Mouse (Mus musculus): ENCODE results near the gene Lrit3. TPM values are rescaled to one million over a fixed set of nuclear protein-coding genes. Genes with fewer than 3 reads are reported as not detected.

Gene Lrit3
- polyA plus RNA-seq, 1 experiment = not detected

DNA sequence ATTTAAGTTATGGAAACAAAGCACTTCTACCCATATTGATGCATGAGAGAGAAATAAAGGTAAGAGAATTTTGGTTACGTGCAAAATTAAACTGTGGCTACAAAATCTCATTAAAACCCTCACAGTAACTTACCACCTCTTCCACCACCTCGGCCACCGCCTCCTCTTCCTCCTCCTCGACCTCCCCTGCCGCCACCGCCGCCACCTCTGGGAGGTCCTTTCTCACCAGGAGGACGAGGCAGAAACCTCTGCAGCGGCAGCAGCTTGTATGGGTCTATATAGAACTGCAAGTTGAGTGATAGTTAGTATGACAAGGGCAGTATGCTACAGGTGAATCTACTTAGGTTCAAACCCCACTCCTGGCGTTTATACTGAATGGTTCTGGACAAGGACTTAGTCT, 22.9 kb upstream of the Lrit3 start:
- TF ChIP-seq POLR2A (IDR thresholded peaks at IDR 0.05; ENCODE audit: borderline replicate concordance, low read depth, low read length) = no peak
- TF ChIP-seq CTCF (IDR thresholded peaks at IDR 0.05; ENCODE audit: low read depth, low read length) = no peak
- H3K4me1 ChIP-seq (ENCODE audit: control insufficient read depth, insufficient read depth, low read length) = peaks cover 8% of the 10 kb centered on the region
- no peak overlapping the region for H3K4me3 ChIP-seq (ENCODE audit: insufficient read depth, low read length)
- no peak overlapping the region for H3K27ac ChIP-seq (ENCODE audit: insufficient read depth, low read depth, low read length)

DNA sequence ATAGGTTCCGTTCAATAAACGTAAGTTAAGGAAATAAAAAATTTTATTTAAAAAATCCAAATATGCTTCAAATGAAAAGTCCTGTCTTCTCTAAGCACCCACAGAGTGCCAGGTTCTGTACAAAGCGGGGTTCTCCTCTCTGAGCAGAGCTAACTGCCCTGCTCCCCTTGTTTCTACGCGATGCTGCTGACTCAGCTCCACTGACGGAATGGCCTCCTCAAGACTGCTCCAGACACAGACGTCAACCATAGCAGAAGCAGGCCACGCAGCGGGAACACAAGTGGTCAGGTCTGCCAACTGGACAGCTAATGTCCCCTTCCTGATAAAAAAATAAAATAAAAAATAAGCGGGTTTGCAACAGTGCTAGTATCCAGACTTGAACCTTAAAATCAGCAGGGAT, 21.1 kb upstream of the Lrit3 start:
- Histone ChIP-seq H3K27ac (ENCODE audit: insufficient read depth, low read depth, low read length) (no peak overlapping the region), H3K4me1 (ENCODE audit: control insufficient read depth, insufficient read depth, low read length) (peaks cover 8% of the 10 kb centered on the region), H3K4me3 (ENCODE audit: insufficient read depth, low read length) (no peak overlapping the region)
- no peak for TF ChIP-seq CTCF (IDR thresholded peaks at IDR 0.05; ENCODE audit: low read depth, low read length)
- TF ChIP-seq POLR2A (IDR thresholded peaks at IDR 0.05; ENCODE audit: borderline replicate concordance, low read depth, low read length) = no peak

DNA sequence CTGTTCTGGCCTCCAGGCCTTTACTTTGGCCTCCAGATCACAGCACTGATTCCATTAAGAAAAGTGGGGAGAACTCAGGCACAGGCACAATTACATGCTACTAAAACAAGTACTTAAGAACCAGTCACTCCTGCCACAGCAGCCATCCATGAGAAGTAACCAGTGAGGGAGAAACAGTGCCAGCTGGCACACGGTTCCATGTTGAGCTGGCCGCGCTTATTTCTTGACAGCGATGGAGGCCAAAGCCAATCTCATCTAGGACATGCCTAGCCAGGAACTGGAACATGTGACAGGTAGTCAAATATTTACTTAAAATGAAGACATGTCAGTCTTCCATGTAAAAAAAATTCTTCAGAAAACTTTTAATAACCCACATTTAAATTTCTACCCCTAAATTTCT, 20.3 kb upstream of the Lrit3 start:
- no peak overlapping the region for H3K4me3 ChIP-seq (ENCODE audit: insufficient read depth, low read length)
- TF ChIP-seq CTCF (IDR thresholded peaks at IDR 0.05; ENCODE audit: low read depth, low read length) = no peak
- TF ChIP-seq POLR2A (IDR thresholded peaks at IDR 0.05; ENCODE audit: borderline replicate concordance, low read depth, low read length) = no peak
- no peak overlapping the region for H3K27ac ChIP-seq (ENCODE audit: insufficient read depth, low read depth, low read length)
- H3K4me1 ChIP-seq (ENCODE audit: control insufficient read depth, insufficient read depth, low read length) = peaks cover 3% of the 10 kb centered on the region

DNA sequence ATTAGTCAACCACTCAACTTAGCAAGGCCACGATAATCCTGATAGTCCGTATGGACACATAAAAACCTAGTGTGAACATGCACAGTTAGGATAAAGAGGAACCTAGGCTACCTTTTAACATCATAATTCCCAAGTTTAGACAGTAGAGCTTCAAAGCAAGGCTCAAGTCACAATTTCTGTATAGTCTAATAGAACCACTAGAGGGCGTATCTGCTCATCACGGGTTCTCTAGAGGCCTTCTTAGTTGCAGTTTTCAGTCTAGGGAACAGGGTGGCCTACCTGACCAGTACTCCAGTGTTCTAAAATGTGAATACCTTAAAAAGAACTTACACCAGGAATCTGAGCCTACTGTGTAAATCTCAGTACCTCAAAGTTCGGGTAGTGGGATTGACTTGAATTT, 19.5 kb upstream of the Lrit3 start:
- Histone ChIP-seq H3K4me1 (ENCODE audit: control insufficient read depth, insufficient read depth, low read length) (no peaks in the 10 kb centered on the region), H3K27ac (ENCODE audit: insufficient read depth, low read depth, low read length) (no peak overlapping the region), H3K4me3 (ENCODE audit: insufficient read depth, low read length) (no peak overlapping the region)
- TF ChIP-seq CTCF (IDR thresholded peaks at IDR 0.05; ENCODE audit: low read depth, low read length) (no peak), POLR2A (IDR thresholded peaks at IDR 0.05; ENCODE audit: borderline replicate concordance, low read depth, low read length) (no peak)

DNA sequence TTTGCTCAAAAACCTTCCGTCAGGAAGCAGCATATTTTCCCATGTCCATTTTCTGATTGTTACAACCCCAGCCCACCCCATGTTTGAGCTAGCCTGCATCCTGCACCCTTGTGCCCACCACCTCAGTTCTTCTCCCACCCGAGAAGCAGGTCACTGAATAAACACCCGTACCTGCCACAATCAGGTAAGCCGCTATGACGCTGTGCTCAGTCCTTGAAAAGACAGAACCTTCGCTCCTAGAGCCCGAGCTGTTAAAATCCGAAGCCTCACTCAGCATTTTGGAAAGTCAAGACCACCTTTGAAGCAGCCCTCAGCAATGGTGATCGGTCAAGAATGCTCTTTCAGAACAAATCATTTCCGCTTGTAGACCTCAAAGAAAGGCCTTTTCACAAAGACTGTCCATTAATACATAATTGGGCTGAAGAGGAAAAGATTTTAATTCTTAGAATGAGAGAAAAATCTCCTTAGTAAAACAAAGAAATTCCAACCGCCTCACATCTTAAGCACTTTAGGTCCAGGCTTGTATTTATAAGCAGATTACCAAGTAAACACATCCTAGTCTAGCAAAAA, 18.5 kb upstream of the Lrit3 start, which contains the start of gene Rrh:
Rrh (minus strand) TSS at position 382 of the 570 bp plus-strand sequence.
- Histone ChIP-seq H3K27ac (ENCODE audit: insufficient read depth, low read depth, low read length) (no peak within 1 kb of the TSS), H3K4me1 (ENCODE audit: control insufficient read depth, insufficient read depth, low read length) (no peaks in the 10 kb centered on the region), H3K4me3 (ENCODE audit: insufficient read depth, low read length) (no peak within 1 kb of the TSS)
- TF ChIP-seq POLR2A (IDR thresholded peaks at IDR 0.05; ENCODE audit: borderline replicate concordance, low read depth, low read length) = no peak
- no peak for TF ChIP-seq CTCF (IDR thresholded peaks at IDR 0.05; ENCODE audit: low read depth, low read length)

DNA sequence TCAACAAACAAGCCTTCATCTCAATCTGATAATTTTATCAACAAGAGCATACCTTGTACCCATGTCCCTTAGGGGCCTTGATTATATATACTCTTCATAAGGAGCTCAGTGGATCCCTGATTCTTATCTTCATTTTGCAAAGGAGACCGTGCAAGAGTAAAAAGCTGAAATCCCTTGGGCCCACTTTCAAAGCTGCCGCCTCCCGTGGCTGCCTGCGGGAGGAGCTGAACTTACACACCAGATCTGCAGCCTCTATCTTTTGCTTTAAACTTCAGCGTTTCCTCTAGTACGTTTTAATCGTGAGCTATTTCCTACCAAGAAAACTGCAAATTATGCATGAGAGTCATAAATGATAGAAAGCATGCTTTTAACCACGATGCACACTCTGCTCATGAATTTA, 17.9 kb upstream of the Lrit3 start:
- no peak overlapping the region for H3K4me3 ChIP-seq (ENCODE audit: insufficient read depth, low read length)
- TF ChIP-seq POLR2A (IDR thresholded peaks at IDR 0.05; ENCODE audit: borderline replicate concordance, low read depth, low read length) (no peak), CTCF (IDR thresholded peaks at IDR 0.05; ENCODE audit: low read depth, low read length) (no peak)
- H3K4me1 ChIP-seq (ENCODE audit: control insufficient read depth, insufficient read depth, low read length) = no peaks in the 10 kb centered on the region

DNA sequence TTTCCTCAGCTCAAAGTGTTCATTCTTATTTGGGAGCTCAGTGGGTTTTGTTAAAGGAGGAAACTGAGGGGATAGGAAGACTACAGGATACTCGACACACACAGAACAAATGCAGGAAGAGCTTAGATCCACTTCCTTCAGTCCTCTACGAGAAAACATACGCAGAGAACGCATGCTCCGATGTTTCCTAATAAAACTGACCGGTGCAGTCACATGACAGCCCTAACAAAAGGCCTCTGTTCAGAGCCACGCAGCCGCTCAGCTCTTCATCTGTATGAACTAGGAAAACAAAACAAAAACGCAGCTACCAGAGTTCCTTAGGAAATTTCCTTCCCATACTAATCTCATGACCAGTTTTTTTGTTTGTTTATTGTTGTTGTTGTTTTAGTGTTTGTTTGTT, 17.0 kb upstream of the Lrit3 start:
- no peak overlapping the region for H3K4me3 ChIP-seq (ENCODE audit: insufficient read depth, low read length)
- no peak overlapping the region for H3K27ac ChIP-seq (ENCODE audit: insufficient read depth, low read depth, low read length)
- H3K4me1 ChIP-seq (ENCODE audit: control insufficient read depth, insufficient read depth, low read length) = no peaks in the 10 kb centered on the region
- TF ChIP-seq POLR2A (IDR thresholded peaks at IDR 0.05; ENCODE audit: borderline replicate concordance, low read depth, low read length) (no peak), CTCF (IDR thresholded peaks at IDR 0.05; ENCODE audit: low read depth, low read length) (no peak)

More for the DNA sequence above, 17.9 kb upstream of the Lrit3 start:
- H3K27ac ChIP-seq (ENCODE audit: insufficient read depth, low read depth, low read length) = no peak overlapping the region

DNA sequence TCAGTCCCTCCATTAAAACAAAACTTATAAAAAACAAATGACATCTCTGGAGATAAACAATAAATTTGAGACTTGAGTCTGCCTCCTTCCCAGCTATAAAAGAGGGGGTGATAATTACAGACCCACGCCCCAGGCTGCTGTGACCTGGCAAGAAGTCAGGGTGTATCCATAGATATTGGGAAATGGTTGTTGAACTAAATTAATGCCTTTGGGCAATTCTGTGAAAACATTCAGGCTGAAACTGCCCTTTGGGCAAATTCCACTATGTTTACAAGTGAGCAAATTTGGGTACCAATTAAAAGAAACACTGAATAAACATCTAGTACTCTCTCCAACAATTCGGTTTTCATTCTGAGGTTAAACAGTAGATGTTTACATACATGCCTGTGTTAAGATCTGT, 4.8 kb downstream of the Lrit3 start:
- TF ChIP-seq CTCF (IDR thresholded peaks at IDR 0.05; ENCODE audit: low read depth, low read length) (no peak), POLR2A (IDR thresholded peaks at IDR 0.05; ENCODE audit: borderline replicate concordance, low read depth, low read length) (no peak)
- Histone ChIP-seq H3K27ac (ENCODE audit: insufficient read depth, low read depth, low read length) (no peak overlapping the region), H3K4me3 (ENCODE audit: insufficient read depth, low read length) (no peak overlapping the region), H3K4me1 (ENCODE audit: control insufficient read depth, insufficient read depth, low read length) (no peaks in the 10 kb centered on the region)

DNA sequence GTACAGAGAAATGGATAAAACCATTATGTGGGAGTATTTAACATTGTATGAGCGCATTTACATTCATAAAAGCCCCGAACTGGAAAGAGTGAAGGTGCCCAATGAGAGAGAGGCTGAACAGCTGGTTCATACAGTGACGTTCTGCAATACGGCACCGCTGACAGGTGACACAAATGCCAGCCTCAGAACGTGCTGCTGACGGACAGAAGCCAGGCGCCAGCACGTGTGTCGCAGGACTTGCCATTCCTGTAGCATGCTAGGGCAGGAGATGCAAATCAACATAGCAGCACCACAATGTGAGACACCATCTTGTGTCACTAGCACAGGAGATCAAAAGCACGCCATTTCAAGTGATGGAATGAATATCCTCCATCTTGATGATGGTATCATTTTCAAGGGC, 5.3 kb downstream of the Lrit3 start:
- H3K27ac ChIP-seq (ENCODE audit: insufficient read depth, low read depth, low read length) = no peak overlapping the region
- H3K4me1 ChIP-seq (ENCODE audit: control insufficient read depth, insufficient read depth, low read length) = no peaks in the 10 kb centered on the region
- H3K4me3 ChIP-seq (ENCODE audit: insufficient read depth, low read length) = no peak overlapping the region
- no peak for TF ChIP-seq CTCF (IDR thresholded peaks at IDR 0.05; ENCODE audit: low read depth, low read length)
- no peak for TF ChIP-seq POLR2A (IDR thresholded peaks at IDR 0.05; ENCODE audit: borderline replicate concordance, low read depth, low read length)

DNA sequence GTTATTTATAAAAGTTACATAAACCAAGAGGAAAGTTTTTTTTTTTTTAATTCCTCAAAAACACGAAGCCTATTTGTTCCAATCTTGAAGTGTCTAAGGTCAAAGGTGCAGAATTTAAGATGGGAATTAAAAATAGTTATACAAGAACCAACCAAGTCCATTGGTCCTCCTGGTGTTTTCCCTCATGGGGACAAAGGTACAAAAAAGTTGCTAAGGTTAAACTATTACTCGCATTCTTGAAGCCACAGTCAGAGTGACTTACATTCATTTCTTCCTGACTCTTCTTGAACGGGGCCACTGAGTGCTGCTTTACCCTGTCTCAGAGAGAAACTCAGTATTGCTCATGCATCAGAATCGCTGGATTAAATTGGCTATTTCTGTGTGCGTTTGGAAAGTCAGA, 6.5 kb downstream of the Lrit3 start:
- no peak overlapping the region for H3K4me3 ChIP-seq (ENCODE audit: insufficient read depth, low read length)
- no peak for TF ChIP-seq POLR2A (IDR thresholded peaks at IDR 0.05; ENCODE audit: borderline replicate concordance, low read depth, low read length)
- TF ChIP-seq CTCF (IDR thresholded peaks at IDR 0.05; ENCODE audit: low read depth, low read length) = no peak
- no peak overlapping the region for H3K27ac ChIP-seq (ENCODE audit: insufficient read depth, low read depth, low read length)
- H3K4me1 ChIP-seq (ENCODE audit: control insufficient read depth, insufficient read depth, low read length) = no peaks in the 10 kb centered on the region

DNA sequence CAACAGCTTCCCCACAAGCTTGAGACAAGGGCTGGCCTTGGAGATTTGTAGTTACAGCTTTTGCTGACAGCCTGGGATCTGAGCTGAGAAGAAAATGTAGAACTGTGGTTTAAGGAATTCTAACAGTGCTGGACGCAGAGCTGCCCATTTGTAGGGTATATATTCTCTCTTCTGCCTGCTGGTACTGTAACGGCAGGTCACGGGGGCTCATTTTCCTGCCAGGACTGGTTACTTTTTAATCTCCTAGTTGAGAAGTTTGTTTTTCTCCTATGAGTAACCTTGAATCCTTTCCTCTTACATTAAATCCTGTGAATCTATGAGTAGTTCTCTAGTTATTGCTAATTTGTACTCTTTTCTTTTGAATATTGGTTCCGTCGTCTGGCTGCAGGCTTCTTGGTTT, 10.0 kb downstream of the Lrit3 start:
- H3K27ac ChIP-seq (ENCODE audit: insufficient read depth, low read depth, low read length) = no peak overlapping the region
- TF ChIP-seq POLR2A (IDR thresholded peaks at IDR 0.05; ENCODE audit: borderline replicate concordance, low read depth, low read length) (no peak), CTCF (IDR thresholded peaks at IDR 0.05; ENCODE audit: low read depth, low read length) (no peak)
- no peak overlapping the region for H3K4me3 ChIP-seq (ENCODE audit: insufficient read depth, low read length)
- H3K4me1 ChIP-seq (ENCODE audit: control insufficient read depth, insufficient read depth, low read length) = no peaks in the 10 kb centered on the region

All from bone marrow macrophage, adult 2 months (primary cell).